Mouse (Mus musculus) ES-E14 (cell line): ENCODE measurements at regions not wholly inside any gene's neighbourhood (a gene's known extent, or its start where the extent isn't known, plus 50 kb on each side); places are given as distances from the start of the nearest gene placed in this dataset.

Experiments
- CHD2 ChIP-seq: IDR thresholded peaks from 2 replicates; pipeline ENCODE4 v1.6.1; 2014; ENCODE audit warnings: mild to moderate bottlenecking, low read depth, low read length, inconsistent platforms
- HCFC1 ChIP-seq: IDR thresholded peaks from 2 replicates; pipeline ENCODE4 v1.6.1; 2012; ENCODE audit warnings: low read length, inconsistent platforms, borderline replicate concordance; ENCODE audit not compliant: insufficient read depth
- MAFK ChIP-seq: IDR thresholded peaks from 2 replicates; pipeline ENCODE4 v1.6.1; 2014; ENCODE audit warnings: mild to moderate bottlenecking, low read depth, low read length, inconsistent platforms; ENCODE audit not compliant: insufficient read depth
- ZC3H11A ChIP-seq: IDR thresholded peaks from 2 replicates; pipeline ENCODE4 v1.6.1; 2012; ENCODE audit warnings: low read depth, mild to moderate bottlenecking, inconsistent platforms, low read length, borderline replicate concordance
- ZNF384 ChIP-seq: IDR thresholded peaks from 2 replicates; pipeline ENCODE4 v1.6.1; 2012; ENCODE audit warnings: low read depth, low read length, inconsistent platforms

GRCm38 (mm10) chr7:64082651-64083050 lies 71.0 kb upstream of the Trpm1 start:
- TF ChIP-seq ZNF384 (no peak), CHD2 (no peak), HCFC1 (no peak), ZC3H11A (no peak), MAFK (no peak)
